Mouse (Mus musculus): ENCODE results near the gene Zp1. TPM values are rescaled to one million over a fixed set of nuclear protein-coding genes. Genes with fewer than 3 reads are reported as not detected.

Gene Zp1
- polyA plus RNA-seq (2015; fragmentation: Nextera tagmentation; extraction: Ambion mirVana) = not detected in 2 replicates

GRCm38 (mm10) chr19:10920532-10920931 lies at the start of gene Zp1:
Zp1 (minus strand) TSS chr19:10920632.
- no peaks in the 10 kb centered on the region for H3K36me3 ChIP-seq
- H3K27me3 ChIP-seq = 0 out of 2 replicates have a peak, but pooled peaks cover 4% of the 10 kb centered on the region
- H3K27ac ChIP-seq = no peak within 1 kb of the TSS
- WGBS = 59% methylated on average over 2 of the region's 2 CpGs
- no peak within 1 kb of the TSS for H3K9ac ChIP-seq
- no peak within 1 kb of the TSS for H3K4me3 ChIP-seq
- H3K9me3 ChIP-seq = no peaks in the 10 kb centered on the region
- 0 out of 2 replicates have a peak, but pooled peaks cover under 1% of the 10 kb centered on the region for H3K4me1 ChIP-seq
- no peak for ATAC-seq (ENCODE audit: low FRiP score, low read depth)
- H3K4me2 ChIP-seq (replicated peaks) = no peak within 1 kb of the TSS

DNA sequence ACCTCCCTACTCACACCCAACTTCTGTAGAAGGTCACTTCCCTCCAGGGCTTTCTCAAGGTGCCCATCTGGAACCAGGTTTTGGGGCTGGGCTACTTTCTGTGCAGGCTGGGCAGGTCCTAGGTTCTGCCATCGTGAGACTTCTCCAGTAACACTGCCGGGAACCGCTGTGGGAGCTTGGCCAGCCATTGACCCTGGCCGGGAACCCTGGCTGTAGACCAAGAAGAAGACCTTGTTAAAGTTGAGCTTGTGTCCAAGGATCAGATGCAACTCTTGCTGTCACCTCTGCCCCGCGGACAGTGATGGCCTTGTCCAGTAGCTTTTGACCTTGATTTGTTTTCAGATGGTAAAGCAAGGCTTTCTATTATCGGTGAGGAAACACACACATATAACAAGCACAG lies 48.1 kb upstream of the Zp1 start:
- no peak overlapping the region for H3K9ac ChIP-seq
- 89% methylated on average over 7 of the region's 7 CpGs for WGBS
- no peaks in the 10 kb centered on the region for H3K36me3 ChIP-seq
- no peak overlapping the region for H3K4me2 ChIP-seq (replicated peaks)
- no peak for ATAC-seq (ENCODE audit: low FRiP score, low read depth)
- no peak overlapping the region for H3K4me3 ChIP-seq
- no peak overlapping the region for H3K27ac ChIP-seq
- no peaks in the 10 kb centered on the region for H3K4me1 ChIP-seq
- 0 out of 2 replicates have a peak, but pooled peaks cover 9% of the 10 kb centered on the region for H3K9me3 ChIP-seq
- no peaks in the 10 kb centered on the region for H3K27me3 ChIP-seq

DNA sequence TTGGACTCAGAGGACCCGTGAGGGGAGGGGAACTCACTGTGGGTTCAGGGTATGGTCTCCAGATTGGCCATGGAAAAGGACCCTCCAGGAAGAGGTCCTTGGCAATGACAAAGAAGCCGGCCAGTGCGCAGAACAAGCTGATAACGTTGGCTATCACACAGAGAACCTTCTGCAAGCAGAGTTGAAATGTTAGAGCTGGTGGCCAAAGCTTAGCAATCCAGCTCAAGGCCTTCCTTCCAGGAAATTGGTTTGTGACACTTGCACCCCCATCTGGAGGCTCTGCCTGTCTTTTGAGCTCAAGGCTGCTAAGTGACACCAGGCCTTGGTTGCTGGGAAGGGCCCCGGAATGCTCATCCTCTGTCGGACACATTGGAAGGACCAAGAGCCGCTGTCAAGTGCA lies 45.3 kb upstream of the Zp1 start:
- Histone ChIP-seq H3K36me3 (no peaks in the 10 kb centered on the region), H3K4me3 (no peak overlapping the region), H3K4me2 (replicated peaks) (no peak overlapping the region), H3K9ac (no peak overlapping the region), H3K4me1 (no peaks in the 10 kb centered on the region), H3K27ac (no peak overlapping the region), H3K27me3 (peaks cover 11% of the 10 kb centered on the region; the same call in 1 of the 2 replicates), H3K9me3 (0 out of 2 replicates have a peak, but pooled peaks cover 2% of the 10 kb centered on the region)
- 88% methylated on average over 7 of the region's 7 CpGs for WGBS
- ATAC-seq (ENCODE audit: low FRiP score, low read depth) = no peak

GRCm38 (mm10) chr19:10959978-10960346 lies 39.5 kb upstream of the Zp1 start:
- 41% methylated on average over 12 of the region's 12 CpGs for WGBS
- H3K27me3 ChIP-seq = peaks cover 24% of the 10 kb centered on the region; the same call in 1 of the 2 replicates
- ATAC-seq (ENCODE audit: low FRiP score, low read depth) = peak; percentile 29; the same call in 1 of the 2 replicates
- H3K4me2 ChIP-seq (replicated peaks) = 0 out of 2 replicates have a peak overlapping the region, but pooled peaks have one; percentile 38
- no peak overlapping the region for H3K27ac ChIP-seq
- no peak overlapping the region for H3K9ac ChIP-seq
- H3K4me3 ChIP-seq = no peak overlapping the region
- 0 out of 2 replicates have a peak, but pooled peaks cover 2% of the 10 kb centered on the region for H3K4me1 ChIP-seq
- H3K9me3 ChIP-seq = no peaks in the 10 kb centered on the region
- H3K36me3 ChIP-seq = no peaks in the 10 kb centered on the region

- ATAC-seq (ENCODE audit: low FRiP score, low read depth) = peak; percentile 85
- Histone ChIP-seq H3K9me3 (no peaks in the 10 kb centered on the region), H3K9ac (no peak overlapping the region), H3K36me3 (no peaks in the 10 kb centered on the region), H3K4me1 (0 out of 2 replicates have a peak, but pooled peaks cover 2% of the 10 kb centered on the region), H3K27ac (no peak overlapping the region), H3K4me2 (replicated peaks) (0 out of 2 replicates have a peak overlapping the region, but pooled peaks have one; percentile 38), H3K4me3 (no peak overlapping the region), H3K27me3 (peaks cover 24% of the 10 kb centered on the region; the same call in 1 of the 2 replicates)
- 25% methylated on average over 11 of the region's 11 CpGs for WGBS
Measured at GRCm38 (mm10) chr19:10959085-10959977, 38.9 kb upstream of the Zp1 start.

DNA sequence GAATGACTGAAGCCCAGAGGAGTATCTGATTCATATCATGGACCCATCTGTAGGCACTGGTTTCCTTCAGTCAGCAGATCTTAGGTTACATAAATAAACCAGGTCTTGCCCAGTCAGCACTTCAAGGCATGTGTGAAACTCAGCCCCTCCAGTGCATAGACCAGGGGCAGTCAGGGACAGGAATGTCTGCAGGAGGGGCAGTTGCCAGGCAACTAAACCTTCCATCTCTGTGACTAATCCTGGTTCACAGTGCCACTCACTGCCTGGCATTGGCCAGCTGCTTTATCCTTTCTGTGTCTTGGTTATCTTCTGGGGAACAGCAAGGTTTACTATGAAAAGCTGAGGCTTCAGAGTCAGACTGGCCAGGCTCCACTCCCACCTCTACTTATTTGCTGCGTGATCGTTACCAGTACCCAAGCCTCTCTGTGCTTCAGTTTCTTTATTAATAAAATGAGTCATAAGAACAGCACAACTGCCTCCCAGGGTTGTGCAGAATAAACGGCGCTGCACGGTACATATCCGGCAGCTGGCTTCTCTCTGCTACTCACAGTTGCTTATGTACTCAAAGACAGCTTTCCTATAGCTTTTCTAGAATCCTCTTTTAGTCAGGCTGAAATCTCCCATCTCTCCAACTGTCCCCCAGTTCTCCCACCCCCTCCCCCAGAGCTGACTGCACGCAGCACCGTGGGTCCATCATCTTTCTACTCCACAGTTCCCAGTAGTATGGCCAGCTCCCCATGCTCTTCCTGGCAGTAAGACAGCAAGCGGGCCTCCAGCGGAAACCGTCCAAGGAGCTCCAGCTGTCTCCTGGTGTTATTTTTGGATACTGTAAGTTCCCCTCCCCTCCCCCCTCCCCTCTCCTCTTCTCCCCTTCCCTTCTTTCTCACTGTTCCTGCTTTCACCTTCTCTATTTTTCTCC lies 31.8 kb upstream of the Zp1 start:
- peak; percentile 59 for ATAC-seq (ENCODE audit: low FRiP score, low read depth)
- Histone ChIP-seq H3K9me3 (no peaks in the 10 kb centered on the region), H3K27me3 (peaks cover 7% of the 10 kb centered on the region; the same call in 1 of the 2 replicates), H3K4me3 (no peak overlapping the region), H3K36me3 (no peaks in the 10 kb centered on the region), H3K27ac (0 out of 2 replicates have a peak overlapping the region, but pooled peaks have one; percentile 28), H3K9ac (0 out of 2 replicates have a peak overlapping the region, but pooled peaks have one; percentile 13), H3K4me1 (peaks cover 15% of the 10 kb centered on the region), H3K4me2 (replicated peaks) (0 out of 2 replicates have a peak overlapping the region, but pooled peaks have one; percentile 7)
- 70% methylated on average over 11 of the region's 11 CpGs for WGBS

GRCm38 (mm10) chr19:10949558-10949957 lies 29.1 kb upstream of the Zp1 start:
- Histone ChIP-seq H3K9me3 (no peaks in the 10 kb centered on the region), H3K27me3 (peaks cover 4% of the 10 kb centered on the region; the same call in 1 of the 2 replicates), H3K4me2 (replicated peaks) (peak overlapping the region; percentile 95), H3K4me1 (peaks cover 27% of the 10 kb centered on the region), H3K36me3 (peaks cover 13% of the 10 kb centered on the region), H3K9ac (peak overlapping the region; percentile 54; the same call in 1 of the 2 replicates), H3K27ac (peak overlapping the region; percentile 44; the same call in 1 of the 2 replicates), H3K4me3 (peak overlapping the region; percentile 84)
- no peak; the same call in 1 of the 2 replicates for ATAC-seq (ENCODE audit: low FRiP score, low read depth)
- 40% methylated on average over 9 of the region's 9 CpGs for WGBS

DNA sequence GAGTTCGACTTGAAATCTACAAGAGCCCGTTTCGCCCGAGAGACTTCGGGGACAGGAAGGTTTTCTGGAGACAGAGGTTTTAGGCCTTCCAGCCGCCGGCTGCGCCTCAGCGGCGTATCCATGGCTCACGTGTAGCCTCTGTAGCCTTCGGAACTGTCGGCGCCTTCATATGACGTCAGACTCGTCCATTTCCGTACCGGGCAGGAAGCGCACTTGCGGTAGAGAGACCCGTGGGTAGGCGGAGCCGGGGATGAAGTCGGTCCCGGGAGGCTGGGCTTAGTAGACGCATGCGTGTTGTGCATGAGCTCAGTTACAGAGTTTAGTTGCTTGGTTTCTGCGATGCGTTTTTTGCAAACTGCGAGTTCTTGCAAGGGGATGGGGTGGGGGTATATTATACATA lies 28.7 kb upstream of the Zp1 start, which contains the start of gene Ccdc86:
Gene Ccdc86, minus strand, starts transcription at position 155 of the 400 bp plus-strand sequence.
- Histone ChIP-seq H3K27me3 (peaks cover 4% of the 10 kb centered on the region; the same call in 1 of the 2 replicates), H3K36me3 (peaks cover 18% of the 10 kb centered on the region), H3K4me2 (replicated peaks) (peak within 1 kb of the TSS; percentile 95), H3K4me3 (peak within 1 kb of the TSS; percentile 84), H3K9me3 (no peaks in the 10 kb centered on the region), H3K9ac (peak within 1 kb of the TSS; percentile 90), H3K27ac (peak within 1 kb of the TSS; percentile 44; the same call in 1 of the 2 replicates), H3K4me1 (peaks cover 27% of the 10 kb centered on the region)
- under 1% methylated on average over 30 of the region's 30 CpGs for WGBS
- ATAC-seq (ENCODE audit: low FRiP score, low read depth) = peak; percentile 96

DNA sequence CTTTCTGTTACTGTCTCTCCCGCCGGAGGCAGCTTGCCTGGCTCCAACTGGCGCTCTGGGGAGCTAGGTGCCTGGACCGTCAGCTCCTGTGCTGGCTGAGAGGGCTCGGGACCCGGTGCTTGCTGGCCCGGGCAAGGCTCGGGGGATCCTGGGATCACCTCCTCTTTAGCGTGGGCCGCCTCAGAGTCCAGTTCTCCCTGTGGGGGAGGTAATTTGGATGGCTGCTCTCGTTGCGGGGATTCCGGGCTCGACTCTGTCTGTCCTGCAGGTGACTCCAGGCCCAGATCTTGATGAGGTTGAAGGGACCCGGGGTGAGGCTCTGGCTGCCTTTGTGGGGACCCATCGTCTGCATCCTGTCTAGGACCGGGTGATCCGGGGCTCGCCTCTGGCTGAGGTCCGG lies 28.0 kb upstream of the Zp1 start:
- WGBS = under 1% methylated on average over 20 of the region's 20 CpGs
- Histone ChIP-seq H3K4me3 (peak overlapping the region; percentile 84), H3K9me3 (no peaks in the 10 kb centered on the region), H3K36me3 (peaks cover 25% of the 10 kb centered on the region), H3K4me2 (replicated peaks) (peak overlapping the region; percentile 95), H3K27ac (no peak overlapping the region), H3K4me1 (peaks cover 27% of the 10 kb centered on the region), H3K9ac (peak overlapping the region; percentile 90), H3K27me3 (0 out of 2 replicates have a peak, but pooled peaks cover 4% of the 10 kb centered on the region)
- no peak for ATAC-seq (ENCODE audit: low FRiP score, low read depth)

DNA sequence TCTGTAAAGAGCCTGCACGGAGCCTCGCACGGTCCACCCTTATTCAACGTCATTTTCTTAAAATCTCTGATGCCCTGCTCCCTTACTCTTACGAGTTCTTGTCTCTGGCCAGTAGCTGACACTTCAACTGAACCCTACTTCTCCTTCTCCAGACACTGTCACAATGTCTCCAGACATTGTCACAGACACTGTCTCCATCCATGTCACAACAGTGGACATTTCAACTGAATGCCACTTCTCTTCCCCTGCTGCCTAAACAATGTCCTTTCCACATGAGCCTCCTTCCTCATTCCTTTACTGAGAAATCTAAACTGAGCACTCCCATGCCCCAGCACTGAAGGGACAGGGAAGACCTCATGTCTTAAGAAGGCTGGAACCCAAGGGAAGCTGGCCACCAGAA lies 26.8 kb upstream of the Zp1 start:
- no peak for ATAC-seq (ENCODE audit: low FRiP score, low read depth)
- Histone ChIP-seq H3K9ac (peak overlapping the region; percentile 90), H3K4me2 (replicated peaks) (peak overlapping the region; percentile 95), H3K4me1 (peaks cover 27% of the 10 kb centered on the region), H3K9me3 (no peaks in the 10 kb centered on the region), H3K36me3 (peaks cover 37% of the 10 kb centered on the region), H3K27me3 (0 out of 2 replicates have a peak, but pooled peaks cover 2% of the 10 kb centered on the region), H3K27ac (no peak overlapping the region), H3K4me3 (peak overlapping the region; percentile 84)
- 87% methylated on average over 5 of the region's 5 CpGs for WGBS

GRCm38 (mm10) chr19:10946506-10946905 lies 26.1 kb upstream of the Zp1 start:
- Histone ChIP-seq H3K27me3 (no peaks in the 10 kb centered on the region), H3K4me2 (replicated peaks) (peak overlapping the region; percentile 95), H3K9me3 (no peaks in the 10 kb centered on the region), H3K9ac (peak overlapping the region; percentile 90), H3K4me1 (peaks cover 27% of the 10 kb centered on the region), H3K4me3 (peak overlapping the region; percentile 84; the same call in 1 of the 2 replicates), H3K36me3 (peaks cover 42% of the 10 kb centered on the region), H3K27ac (no peak overlapping the region)
- 89% methylated on average over 3 of the region's 3 CpGs for WGBS
- ATAC-seq (ENCODE audit: low FRiP score, low read depth) = no peak
